Mouse (Mus musculus) embryo, embryonic 10.5 days (tissue): ENCODE data around the gene Tctn3.
A peak's percentile ranks its signal among the peaks of the same experiment; 100 is the strongest.

Experiments
- DNase-seq: peaks from one replicate; pipeline ENCODE4 v3.0.0-alpha.2; 2015; ENCODE audit warnings: low spot score

The Tctn3 gene

GRCm38 (mm10) chr19:40611830-40612506 is at the start of gene Tctn3, which contains the start of gene Entpd1:
Gene Tctn3 (minus strand): TSS chr19:40612233.
Gene Entpd1 (plus strand): TSS chr19:40612366.
- DNase-seq, result peak; percentile 99

- DNase-seq, result no peak
These were observed 49.1 kb upstream of the Tctn3 start for GRCm38 (mm10) chr19:40661108-40661507.

GRCm38 (mm10) chr19:40660510-40660909 is 48.5 kb upstream of the Tctn3 start:
- no peak for DNase-seq

DNA sequence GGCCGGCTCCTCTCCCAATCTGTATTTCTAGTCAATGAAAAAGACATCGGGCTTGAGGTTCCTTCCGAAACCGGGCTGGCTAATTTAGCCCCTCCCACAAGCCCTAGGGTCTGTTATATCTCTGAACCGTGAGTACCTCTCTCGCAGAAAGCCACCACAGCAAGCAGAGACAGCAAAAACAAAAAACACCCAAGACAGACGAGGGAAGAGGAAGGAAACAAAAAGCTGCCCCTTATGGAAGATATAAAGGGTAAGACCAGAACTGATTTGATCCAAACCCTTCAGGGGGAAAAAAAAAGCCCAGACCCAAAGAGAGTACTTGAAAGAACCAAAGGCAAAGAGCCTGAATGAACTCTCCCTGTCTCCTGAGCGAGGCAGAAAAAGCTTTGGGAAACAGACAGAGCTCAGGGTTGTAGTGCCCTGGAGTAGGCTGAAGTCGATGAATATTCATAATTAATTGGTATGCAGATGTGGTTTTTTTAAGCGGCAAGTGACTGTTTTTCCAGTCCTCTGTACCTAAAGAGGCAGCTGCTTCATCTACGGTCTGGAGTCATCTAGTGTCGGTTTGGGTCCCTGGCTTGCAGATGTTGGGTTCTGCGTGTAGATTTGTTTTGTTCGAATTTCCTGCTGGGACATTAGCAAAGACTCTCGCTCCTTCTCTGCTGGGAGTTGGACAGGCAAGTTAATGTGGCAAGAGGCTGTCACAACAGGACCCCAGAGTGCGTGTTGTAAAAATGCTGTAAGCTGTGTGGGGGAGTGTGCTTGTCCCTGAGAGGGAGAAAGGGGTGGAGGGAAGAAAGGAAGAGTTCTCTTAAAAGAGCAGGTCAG is 47.8 kb upstream of the Tctn3 start:
- DNase-seq, result peak; percentile 60

GRCm38 (mm10) chr19:40658935-40659334 is 46.9 kb upstream of the Tctn3 start:
- DNase-seq, result no peak

GRCm38 (mm10) chr19:40658281-40658680 is 46.2 kb upstream of the Tctn3 start:
- DNase-seq, result no peak

- DNase-seq, result no peak
These were observed 44.2 kb upstream of the Tctn3 start for GRCm38 (mm10) chr19:40656207-40656606.

DNA sequence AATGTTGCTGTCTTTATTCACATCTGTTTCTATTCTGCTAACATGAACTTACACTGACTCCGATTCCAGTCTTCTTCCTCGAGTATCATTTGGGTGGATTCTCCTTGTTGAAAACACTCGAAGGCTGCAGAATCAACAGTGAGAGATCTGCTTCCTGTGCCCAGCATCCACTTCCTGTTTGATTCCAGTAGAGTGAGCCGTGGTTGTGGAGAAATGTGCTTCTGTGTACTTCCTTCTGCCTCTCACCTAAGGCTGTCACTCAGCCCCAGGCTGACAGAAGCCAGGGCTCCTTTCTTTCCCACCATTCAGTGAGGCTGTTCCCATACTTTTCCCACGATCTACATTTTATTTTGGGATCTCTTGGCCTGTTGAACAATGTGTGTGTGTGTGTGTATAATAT is 38.1 kb upstream of the Tctn3 start:
- DNase-seq, result no peak

DNA sequence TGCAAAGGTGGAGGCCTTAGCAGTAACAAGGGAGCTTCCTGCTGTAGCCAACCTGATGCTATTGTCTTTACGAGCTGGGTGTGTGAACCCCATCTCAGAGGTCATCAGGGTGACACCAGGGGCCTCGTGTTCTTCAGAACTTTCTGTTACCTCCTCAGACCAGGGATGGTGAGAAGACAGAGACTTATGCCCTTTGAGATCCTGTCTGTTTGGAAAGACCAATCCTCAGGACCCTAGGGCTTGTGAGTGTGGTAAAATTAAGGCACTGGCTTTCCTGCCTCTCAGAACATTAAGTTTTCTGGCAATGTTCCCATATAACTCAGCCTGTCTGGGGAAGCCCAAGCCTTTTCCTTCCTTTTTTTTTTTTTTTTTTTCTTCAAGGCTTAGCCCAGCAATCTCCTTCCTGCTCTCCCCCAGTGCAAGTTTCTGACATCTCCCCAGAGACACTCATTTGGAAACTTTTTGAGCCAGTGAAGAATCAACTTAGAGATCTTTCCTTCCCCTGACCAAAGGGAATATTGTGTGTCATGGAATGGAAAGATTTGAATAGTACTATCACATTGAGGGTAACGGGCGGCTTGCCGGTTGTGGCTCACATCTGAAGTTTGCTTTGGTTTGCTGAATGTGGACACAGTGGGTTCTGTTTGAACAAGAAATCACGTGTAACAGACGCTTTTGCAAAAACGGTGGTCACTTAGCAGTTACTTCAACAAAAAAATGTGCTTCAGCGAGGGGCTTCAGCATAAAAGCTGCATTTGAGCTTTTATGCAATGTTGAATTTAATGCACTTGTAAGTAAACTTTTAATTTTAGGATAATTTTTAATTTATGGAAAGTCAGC is 35.5 kb upstream of the Tctn3 start:
- DNase-seq, result no peak

DNA sequence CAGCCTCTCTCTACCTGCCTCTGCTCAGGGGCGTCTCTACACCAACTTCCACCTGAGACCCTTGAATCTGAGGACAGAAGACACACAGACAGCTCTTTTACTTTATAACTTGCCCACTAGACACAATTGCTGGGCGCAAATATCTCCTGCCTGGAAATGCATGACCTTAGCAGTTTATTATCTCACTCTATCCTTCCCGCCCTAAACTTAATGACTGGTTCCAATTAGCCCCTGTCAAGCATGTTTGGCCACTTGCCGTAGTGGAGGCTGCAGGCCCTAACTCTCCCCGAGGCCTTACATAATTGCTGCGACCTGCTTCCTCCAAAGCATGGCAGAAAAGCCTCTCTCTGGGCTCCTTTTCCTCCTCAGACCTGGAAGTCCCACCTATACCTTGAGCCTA is 34.3 kb upstream of the Tctn3 start:
- no peak for DNase-seq

DNA sequence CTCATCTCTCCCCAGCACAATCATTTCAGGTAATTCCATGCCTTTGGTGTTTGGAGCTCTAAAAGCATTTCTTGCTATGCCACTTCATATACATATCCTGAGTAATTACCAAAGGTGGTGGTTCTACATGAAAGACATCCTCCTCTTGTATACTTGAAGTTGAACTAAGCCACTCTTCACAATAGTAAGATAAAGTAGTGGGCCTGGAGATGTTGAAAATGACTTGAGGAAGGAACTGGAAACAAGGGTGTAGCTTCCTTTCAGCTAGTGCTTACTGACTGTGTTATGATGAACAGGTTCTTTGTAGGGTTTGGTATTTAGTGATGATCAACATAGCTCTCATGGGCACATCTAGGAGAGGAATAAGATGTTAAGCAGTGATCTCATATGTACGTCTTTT is 31.8 kb upstream of the Tctn3 start:
- no peak for DNase-seq

- no peak for DNase-seq
These were observed 28.8 kb upstream of the Tctn3 start for GRCm38 (mm10) chr19:40640799-40641198.

- DNase-seq, result no peak
These were observed 27.8 kb upstream of the Tctn3 start for GRCm38 (mm10) chr19:40639729-40640304.

DNA sequence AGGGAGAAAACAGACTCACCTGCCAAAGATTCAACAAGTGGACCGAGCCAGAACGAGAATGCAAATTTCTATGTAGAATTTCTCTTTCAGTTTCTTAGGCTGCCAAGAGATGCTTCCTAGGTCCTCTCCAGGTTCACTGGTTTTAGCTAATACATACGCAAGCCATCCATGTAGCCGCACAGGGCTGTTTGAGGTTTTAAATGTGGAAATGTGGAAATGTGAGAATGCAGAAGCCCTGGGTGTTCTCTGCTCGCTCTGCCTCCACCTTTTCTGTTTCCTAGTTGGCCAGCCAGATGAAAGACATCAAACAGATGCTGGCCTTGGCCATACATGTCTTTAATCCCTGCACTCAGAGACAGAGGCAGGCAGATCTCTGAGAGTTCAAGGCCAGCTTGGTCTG is 26.5 kb upstream of the Tctn3 start:
- DNase-seq, result no peak

GRCm38 (mm10) chr19:40637601-40638000 is 25.6 kb upstream of the Tctn3 start:
- DNase-seq, result no peak

DNA sequence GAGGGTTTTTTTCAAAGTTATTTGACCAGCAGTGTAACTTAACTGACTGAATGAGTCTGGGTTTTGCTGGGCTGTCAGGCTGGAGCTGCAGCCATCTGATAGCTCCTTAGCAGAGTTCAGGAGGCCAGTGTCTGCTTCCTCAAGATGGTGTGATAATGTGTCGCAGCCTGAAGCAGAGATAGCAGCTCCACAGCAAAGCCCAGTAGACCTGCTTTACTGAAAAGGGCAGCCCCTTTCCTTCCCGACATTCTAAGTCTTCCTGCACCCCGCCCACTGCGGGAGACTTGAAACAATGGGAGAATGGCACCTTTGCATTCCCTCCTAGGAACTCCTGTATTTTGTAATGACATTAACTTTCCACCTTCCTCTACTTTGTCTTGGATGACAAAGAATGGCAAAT is 25.1 kb upstream of the Tctn3 start:
- no peak for DNase-seq

DNA sequence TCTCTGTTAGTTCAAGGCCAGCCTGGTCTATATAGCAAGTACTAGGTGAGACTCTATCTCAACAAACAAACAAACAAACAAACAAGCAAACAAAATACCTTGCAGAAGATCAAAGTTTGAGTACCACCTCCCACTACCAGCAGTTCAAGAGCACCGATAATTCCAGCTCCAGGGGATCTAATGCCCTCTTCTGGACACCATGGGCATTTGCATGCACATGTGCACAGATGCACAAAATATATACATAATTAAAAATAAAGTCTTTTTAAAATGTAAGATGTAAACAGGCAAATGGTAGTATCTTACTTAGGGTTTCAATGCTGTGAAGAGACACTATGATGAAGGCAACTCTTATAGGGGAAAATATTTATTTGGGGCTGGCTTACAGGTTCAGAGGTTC is 21.1 kb upstream of the Tctn3 start:
- no peak for DNase-seq

DNA sequence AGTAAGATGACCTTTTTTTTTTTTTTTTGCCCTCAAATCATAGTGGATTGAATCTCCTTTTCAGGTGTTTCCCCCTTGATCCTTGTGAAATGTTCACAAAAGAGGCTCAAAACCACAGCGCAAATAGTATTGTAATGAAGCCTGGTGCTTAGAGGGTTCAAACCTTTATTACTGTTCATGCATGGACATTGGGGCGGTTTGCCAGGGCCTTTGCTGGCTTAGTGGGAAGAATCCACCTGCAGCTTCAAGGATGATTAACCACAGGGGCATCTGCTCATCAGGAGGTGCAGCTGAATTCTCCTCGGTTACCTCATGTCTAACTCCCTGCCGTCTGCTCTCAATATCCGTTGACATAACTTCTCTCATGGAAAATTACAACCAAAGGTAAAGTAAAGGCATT is 20.6 kb upstream of the Tctn3 start:
- no peak for DNase-seq

DNA sequence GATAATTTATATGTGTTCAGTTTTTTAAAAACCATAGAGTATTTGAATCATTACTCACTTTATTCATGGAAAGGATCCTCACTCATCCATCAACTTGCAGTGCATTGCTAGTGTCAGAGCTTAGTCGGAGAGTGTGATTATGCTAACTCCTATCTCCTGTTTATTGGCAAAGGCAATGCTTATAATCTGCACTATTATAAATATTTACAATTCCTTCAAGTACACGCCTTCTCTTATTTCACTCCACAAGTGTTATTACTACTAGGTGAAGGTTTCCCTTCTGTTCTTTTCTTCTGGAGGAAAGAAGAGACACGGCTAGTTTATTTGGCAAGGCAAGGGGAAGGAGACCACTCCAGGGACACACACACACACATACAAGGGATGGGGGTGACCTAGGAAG is 20.2 kb upstream of the Tctn3 start:
- no peak for DNase-seq

DNA sequence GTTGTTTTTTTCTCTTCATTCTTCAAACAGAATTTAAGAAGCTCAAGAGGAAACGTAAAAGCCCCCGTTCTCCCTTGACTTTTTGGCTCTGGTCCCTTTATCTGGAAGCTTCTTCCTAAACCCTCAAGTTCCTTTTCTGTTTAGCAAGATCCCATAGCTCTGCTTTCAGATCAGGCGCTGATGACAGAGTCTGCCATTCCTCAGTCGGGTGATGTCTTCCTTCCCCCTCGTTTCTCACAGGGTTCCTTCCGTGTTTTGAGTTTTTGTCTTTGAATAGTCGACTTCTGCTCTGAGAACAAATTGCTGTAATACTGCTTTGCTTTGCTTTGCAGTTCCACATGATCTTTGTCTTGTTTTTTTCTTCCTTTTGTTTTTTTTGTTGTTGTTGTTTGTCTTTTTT is 18.6 kb upstream of the Tctn3 start:
- DNase-seq, result no peak

DNA sequence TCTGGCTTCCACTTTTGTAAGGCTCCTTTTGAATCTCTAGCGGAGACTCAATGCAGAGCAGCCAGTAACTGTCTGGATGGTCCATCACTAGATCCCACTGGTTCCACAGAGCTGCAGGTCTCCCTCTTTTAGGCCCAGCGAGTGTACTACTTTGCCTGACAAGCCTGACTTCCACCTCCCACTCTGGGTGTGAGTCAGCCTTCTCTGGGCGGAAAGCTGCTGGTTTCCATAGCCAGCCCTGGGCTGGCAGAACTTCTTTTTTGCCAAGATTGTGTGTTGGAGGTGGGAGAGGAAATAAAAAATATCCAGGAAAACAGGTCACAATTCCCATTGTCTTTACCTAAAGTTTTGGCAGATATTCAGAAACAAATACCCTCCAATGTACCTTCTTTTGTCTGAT is 18.1 kb upstream of the Tctn3 start:
- no peak for DNase-seq

GRCm38 (mm10) chr19:40628950-40629349 is 16.9 kb upstream of the Tctn3 start:
- no peak for DNase-seq
